Mouse (Mus musculus): ENCODE results near the gene Ccdc149.

The Ccdc149 gene

DNA sequence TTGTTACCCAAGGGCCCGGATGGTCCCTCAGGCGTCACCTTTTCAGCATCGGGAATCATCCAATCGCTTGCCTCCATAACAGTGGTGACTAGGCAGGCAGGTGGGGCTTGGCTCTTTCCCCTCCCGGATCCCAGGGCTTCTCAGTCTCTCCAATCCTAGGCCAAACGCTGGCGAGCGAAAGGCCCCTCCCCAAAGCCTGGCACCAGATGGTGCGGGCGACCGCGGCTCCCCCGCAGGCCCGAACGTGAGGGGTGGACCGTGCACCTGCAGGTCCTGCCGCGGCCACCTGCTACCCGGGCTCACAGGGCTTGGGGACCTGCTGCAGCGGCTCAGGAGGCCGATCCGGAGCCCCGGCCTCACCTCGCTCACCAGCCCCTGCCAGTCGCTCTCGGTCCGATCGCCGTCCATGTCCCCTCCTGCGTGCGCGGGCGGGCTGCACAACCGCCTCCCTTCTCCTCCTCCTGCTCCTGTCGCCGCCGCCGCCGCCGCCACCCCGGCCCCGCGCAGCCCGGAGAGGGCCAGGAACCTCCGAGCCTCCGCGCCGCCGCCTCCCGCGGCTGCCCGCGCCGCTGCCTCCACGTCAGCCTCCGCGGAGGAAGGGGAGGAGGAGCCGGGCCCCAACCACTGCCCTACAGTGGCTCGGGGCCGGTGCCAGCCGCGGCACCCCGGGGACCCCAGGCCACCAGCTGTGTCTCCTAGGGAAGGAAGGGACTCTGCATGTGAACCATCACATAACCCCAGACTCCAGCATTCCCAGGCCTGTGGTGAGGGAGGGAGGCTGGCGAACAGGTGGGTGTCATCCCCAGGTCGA lies at the start of gene Ccdc149:
Gene Ccdc149 (minus strand): TSS at position 531 of the 811 bp plus-strand sequence.
- peak; percentile 71 for DNase-seq (ENCODE audit: low read depth, low spot score)

DNA sequence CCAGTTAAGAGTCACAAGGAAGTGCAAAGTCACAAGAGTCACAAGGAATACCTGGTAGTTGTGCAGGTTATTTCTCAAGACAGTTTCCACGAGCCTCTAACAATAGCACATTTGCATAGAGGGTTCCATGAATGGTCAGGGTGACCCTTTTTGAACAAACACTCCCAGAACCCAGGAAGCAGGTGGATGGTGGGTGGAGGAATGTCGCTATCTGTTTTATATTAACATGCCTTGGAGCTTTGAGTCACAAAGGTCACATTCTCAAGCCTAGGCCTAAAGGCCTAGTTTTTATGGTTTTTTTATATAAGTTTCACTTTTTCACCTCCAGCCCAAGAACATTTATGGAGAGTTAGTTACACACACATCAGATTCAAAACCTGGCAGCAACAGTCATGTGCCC lies 48.6 kb upstream of the Ccdc149 start:
- no peak for DNase-seq (ENCODE audit: low read depth, low spot score)

DNA sequence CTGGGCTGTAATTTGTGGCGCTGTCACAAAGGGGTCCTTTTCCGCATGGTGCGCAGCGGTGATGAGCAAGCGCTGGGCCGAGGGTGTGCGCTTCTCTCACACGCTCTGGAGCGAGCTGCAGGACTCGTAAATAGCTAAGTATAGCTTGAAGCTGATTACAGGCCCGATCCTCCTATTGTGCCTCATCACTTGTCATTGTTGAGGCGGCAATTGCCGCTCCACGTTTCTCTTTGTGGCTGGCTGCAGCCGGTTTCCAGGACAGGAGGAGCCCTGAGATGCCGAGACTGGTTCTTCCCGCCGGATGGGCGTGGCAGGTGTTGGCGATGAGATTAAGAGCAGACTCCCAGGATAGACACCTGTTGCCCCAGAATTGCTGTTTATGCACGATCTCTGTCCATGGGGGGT lies 44.8 kb upstream of the Ccdc149 start:
- peak; percentile 75 for DNase-seq (ENCODE audit: low read depth, low spot score)

DNA sequence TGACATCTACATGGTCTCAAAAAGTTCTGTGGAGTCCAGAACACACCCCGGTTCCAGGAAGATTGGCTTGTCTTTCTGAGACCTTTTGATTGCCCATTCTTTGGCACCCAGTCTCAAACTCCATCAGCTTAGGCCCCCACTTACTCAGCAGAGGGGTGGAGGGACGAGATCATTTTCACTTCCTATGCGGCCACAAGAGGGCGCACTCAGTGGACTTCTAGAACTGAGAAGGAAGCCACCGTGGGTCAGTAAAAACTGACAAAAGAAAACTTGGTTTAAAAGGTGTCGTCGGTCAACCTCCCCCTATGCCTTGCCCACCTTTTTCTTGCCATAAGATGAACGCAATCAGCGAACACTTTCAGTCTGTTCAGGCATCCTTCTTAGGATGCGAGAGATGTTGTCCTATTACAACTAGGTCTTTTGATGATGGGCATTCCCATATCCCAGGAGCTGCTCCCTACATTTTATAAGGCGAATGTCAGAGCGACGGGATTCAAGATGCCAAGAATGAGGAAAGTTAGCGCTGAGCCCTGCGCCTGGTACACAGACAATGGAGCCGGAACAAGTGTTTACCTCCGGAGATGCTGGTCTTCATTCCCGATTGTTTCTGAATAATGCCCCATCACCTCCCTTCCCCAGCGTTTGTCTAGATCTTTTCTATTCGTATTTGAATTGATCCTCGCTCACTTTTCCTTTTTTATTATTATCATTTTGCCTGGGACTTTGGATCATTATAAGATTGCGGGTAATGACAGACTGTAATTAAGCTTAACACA lies 44.1 kb upstream of the Ccdc149 start:
- peak; percentile 57 for DNase-seq (ENCODE audit: low read depth, low spot score)

DNA sequence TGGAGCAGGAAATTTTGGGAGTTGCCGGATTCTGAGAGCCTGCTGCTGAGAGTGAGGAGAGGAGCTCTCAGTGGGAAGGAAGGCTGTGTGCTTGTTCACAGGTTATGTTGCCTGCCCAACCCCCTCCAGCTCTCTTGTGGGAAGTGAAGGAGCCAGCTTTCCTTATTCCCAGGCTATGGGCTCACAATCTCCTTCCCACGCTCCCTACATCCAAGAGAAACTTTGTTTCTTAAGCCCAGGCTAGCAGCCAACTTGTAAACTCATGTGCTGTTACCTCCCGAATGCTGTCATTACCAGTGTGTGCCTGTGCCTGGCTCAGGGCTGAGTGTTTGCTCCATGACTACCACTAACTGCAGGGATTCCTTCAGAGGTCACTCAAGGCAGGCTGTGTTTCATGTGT lies 39.8 kb upstream of the Ccdc149 start:
- no peak for DNase-seq (ENCODE audit: low read depth, low spot score)

DNA sequence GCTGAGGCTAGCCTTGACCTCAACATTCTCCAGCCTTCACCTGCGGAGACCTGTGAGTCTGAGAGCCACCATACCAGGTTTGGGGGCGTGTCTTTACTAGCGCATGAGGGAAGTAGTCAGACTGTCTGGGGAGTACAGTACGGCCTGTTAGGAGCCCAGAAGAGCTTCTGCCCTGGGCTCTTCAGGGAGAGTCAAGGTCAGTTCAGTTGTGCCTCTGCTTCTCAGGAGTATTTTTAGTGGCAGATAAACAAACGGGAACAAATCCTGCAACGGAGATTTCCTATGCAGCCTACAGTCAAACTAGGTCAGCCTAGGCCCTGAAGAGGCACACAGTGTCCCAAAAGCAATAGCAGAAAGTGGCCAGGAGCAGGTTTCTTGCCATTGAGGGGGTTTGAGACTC lies 38.1 kb upstream of the Ccdc149 start:
- DNase-seq (ENCODE audit: low read depth, low spot score): no peak

DNA sequence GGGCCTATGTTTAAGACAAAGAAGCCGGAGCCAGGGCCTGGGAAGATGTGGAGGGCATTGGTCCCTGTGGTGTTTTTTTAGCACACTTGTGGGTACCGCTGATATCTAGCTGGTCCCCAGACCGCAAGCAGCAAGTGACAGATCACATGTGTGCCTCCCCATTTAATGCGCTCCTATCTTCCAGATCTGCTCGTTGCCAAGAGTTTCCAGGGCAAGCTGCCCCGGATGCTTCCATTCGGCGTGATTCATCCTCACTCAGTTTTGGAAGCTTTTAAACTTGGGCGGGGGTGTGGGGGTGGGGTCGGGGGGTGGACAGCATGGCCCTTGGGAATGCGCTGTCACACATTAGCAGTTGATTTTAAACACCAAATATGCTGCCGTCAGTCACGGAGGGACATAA lies 33.3 kb upstream of the Ccdc149 start:
- no peak for DNase-seq (ENCODE audit: low read depth, low spot score)

DNA sequence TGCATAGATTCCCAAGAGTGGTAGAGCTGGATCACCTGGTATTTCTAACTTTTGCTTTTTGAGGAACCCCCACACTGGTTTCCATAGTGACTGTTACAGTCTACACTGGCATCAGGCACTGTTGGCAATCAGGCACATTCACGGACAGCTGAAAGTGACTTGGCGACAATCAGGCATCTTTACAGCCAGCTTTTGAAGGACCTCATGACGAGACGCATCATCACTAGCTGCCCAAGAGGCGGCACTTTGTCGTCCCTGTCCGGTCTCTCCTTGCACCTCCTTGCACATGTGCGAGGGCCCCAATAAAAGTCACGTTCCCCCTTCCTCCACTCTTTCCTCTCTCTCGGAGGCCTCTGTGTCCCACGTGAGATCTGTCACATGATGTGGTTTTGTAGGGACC lies 32.8 kb upstream of the Ccdc149 start:
- DNase-seq (ENCODE audit: low read depth, low spot score): peak; percentile 23

DNA sequence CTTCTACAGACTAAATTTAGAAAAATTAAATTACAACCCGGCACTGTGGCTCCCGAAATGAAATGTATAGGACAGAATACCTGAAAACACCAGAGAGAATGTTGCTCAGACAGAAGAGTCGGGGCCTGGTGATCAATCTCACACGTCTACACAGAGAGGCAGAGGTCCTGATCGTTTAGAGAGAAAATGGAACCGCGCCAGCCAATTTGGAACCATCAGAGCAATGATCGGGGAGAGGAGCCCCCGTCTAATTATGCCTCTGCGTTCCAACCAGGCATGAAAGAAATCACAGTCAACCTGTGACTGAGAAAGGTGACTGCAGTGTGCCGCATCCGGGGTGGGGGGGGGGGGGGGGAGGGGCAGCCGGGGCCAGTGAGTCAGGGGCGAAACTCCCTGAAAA lies 24.4 kb upstream of the Ccdc149 start:
- no peak for DNase-seq (ENCODE audit: low read depth, low spot score)

DNA sequence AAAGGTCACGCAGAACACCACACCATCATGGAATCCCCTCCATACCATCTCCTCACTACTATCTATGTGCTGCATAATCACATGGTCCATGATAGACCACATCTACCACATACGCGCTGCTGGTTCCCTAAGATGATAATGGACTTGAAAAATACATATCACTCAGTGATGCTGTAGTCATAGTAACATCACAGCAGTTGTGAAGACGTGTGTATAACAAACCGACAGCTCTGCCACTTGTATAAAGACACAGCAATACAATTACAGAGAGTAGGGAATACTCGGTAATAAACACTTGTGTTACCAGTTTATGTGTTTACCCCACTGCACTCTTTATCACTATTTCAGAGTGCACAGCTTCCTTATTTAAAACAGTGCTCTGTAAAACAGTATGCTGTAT lies 20.2 kb upstream of the Ccdc149 start:
- DNase-seq (ENCODE audit: low read depth, low spot score): no peak

DNA sequence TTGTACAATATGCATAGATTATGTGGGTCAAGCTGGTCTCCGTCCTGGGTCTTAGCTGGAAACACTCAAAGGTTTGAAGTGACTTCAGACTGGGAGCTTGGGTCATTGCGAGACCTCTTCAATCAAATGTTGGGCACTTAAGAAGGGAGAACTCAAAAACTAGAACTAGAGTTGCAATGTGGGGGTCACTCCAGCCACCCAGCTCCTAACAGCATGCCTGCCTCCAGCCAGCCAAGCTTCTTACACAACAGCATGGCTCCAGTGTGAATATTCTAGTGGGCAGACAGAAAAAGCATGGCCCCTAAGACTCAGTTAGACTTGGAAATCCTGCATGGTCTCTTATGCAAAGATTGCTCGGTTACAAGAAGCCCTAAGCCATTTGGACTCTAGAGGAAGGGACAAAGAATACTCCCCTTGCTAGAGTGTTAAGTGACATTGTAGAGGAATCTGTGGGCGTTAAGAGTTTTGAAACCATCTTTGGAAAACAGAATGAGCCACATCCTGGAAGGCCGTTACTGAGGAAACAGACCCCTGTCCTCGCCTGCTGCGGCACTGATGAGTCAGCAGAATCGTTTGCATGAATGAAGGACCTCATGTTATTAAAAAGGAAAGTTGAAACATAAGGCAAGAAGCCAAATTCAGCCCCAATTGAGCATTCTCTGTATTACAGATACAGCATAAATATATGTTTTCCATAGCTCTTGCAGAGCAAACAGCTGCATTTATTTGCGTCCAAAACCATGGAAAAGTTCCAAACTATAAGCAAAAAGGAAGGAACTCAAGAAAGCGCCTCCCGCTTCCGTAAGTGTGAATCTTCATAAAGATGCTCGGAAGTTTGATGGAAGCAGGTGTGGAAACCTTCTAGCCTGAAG lies 16.5 kb upstream of the Ccdc149 start:
- DNase-seq (ENCODE audit: low read depth, low spot score): no peak

DNA sequence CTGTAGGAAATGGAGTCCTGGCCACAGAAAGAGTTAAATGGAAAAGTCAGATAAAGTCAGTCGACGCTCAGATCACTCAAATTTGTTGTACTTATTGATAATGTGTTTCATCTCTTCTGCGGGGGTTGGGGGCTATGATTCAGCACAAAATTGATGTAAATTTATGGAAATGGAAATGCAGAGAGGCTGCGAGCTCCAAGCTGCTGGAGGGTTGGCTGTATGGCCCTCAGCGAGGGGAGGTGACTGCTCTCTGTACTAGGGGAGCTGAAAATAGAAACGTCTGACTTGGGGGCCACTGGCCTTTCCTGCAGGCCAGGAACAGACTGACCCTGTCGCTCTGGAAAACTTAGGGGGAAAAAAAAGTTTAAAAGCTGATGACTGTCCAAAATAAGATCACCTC lies 5.5 kb upstream of the Ccdc149 start:
- DNase-seq (ENCODE audit: low read depth, low spot score): no peak

DNA sequence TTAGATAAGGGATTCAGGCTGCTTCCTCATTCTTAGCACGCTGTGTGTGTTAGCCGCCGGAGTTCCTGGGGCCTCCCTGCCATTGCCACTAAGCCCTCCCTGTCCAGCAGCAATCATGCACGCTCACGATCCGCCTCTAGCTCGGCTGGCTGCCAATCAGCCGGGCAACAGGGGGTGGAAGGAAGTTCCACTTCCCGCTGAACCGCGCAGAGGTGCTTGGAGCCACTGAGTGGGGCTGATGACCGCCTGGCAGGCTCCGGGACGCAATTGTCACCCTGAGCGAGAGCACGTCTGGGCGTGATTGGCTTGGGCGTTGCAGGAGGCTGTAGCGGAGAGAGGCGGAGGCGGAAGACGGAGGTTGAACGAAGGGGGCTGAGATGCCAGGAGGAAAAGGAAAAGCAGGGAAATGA lies 5.0 kb upstream of the Ccdc149 start:
- peak; percentile 70 for DNase-seq (ENCODE audit: low read depth, low spot score)

DNA sequence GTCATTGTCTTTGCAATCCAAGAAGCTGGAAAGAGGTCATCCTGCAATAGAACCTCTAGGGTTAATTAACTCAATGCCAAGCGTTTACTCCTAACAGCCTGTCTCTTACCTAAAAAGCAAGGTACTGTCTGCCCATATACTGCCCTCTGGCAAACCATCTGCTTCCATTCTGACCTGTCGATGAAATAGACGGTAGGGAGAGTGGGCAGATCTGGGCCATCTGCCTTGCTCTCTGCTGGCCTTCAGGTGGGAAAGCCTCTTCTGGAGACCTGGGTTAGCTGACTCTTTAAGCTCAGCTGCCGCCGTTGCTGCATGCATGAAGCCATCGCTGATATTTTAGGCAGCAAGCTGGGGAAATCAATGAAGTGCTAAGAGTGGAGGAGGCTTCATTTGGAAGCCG lies 2.7 kb upstream of the Ccdc149 start:
- DNase-seq (ENCODE audit: low read depth, low spot score): no peak

DNA sequence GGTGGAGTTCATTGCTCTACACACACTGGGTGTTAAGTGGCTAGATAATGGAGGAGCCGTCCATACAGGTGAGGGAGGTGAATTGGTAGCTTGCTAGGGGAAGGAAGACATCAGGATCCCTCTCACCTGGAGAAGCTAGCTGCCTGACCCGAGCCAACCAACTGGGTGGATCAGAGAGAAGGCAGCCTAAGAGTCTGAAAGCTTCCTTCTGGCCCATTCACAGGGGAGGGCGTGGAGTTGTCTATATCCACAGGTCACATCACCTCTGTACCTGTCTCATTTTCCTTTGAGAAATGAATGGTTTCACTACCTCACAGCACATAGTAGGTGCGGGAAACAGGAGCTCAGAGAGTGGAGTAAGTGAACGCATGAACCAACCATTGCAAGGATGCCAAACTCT lies 770 bp downstream of the Ccdc149 start:
- no peak for DNase-seq (ENCODE audit: low read depth, low spot score)

DNA sequence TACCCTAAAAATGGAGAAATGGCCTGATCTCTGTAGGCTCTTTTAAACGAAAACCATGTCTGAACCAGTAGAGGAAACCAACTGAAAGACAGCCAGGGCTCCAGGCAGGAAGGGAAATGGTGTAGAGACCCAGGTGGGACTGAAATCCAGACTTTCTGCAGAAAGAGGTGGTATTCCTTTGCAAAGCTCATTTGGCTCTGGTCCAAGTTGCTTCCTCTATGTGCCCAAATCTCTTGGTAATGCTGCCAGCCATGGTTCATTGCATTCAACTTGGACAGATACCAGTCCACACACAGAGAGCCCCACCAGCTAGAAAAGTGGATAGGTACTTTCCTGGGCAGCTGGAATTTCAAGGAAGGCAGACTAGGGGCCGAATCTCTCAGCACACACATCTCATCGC lies 3.5 kb downstream of the Ccdc149 start:
- DNase-seq (ENCODE audit: low read depth, low spot score): no peak

DNA sequence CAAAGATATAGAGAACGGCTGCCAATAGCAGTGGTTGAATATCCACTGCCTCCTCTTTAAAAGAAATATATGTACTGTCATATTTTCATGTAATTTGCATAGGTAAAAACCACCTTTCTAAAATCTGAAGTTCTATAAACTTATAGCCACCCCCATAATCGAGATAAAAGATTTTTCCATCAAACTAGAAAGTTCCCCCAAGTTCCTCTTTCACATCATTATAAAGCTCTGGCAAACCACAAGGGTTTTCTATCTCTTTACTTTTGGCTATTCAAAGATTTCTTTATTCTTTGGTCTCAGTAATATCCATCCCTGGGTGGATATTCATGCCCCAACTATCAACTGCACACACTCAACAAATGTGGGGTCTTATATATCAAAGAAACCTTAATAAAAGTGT lies 8.9 kb downstream of the Ccdc149 start:
- no peak for DNase-seq (ENCODE audit: low read depth, low spot score)

DNA sequence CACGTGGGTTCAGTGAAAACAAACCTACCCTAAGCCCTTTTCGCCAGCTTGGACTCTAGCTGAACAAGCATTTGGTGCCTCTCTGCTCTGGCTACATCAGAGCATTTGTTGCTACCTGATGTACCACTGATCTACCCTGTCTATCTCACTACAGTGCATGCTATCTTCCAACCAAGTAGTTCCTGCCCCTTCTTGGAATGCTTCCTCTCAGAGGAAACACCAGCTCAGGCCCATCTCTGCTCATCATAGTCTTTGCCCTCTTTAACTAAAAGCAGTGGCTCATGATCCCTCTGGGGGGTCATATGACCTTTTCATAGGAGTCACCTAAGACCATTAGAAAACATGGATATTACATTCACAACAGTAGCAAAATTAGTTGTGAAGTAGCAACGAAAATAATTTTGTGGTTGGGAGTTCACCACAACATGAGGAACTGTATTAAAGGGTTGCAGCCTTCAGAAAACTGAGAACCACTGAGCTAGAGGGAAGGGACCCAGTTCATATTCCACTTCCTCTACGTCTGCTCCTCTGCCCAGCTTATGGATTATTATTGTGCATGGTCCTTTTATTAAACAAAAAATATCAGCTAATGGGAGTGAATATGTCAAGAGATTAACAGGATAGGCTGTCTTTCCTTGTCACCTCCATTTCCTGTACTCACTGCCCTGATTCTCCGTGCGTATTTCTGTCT lies 9.7 kb downstream of the Ccdc149 start:
- no peak for DNase-seq (ENCODE audit: low read depth, low spot score)

DNA sequence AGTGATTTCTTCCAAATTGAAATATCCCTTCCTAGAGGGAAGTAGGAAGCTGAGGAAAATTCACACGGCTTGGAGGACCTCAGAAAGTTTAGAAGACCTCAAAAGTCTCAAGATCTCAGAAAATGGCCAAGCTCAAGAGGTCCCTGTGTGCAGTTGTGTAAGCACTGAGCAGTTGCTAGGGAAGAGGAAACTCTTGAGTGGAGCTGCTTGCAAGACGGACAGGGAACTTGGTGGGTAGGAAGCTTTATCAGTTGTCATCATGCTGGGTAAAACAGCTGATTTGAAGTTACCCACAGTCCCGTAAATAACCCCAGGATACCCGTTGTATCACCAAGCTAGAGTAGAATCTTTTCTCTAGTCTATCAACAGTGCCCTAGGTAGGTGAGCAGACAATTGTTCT lies 12.0 kb downstream of the Ccdc149 start:
- DNase-seq (ENCODE audit: low read depth, low spot score): no peak

DNA sequence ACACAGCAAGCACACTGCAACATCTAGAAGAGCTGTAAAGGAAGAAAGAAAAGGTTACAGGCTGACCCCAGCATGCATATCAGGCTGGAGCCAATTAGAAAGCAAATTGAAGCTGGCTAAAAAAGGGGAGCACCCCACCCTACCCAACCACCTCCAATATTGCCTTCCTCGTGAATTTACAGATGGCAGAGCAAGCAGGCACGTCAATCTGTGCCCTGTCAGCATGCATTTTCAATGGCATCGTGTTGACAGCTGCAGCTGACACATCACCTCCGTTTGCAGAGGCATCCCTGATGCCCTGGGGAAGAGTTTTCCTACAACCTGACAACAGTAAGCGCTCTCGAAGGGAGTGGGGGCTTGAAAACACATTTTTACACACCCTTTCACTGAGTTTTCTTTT lies 14.2 kb downstream of the Ccdc149 start:
- DNase-seq (ENCODE audit: low read depth, low spot score): no peak

DNA sequence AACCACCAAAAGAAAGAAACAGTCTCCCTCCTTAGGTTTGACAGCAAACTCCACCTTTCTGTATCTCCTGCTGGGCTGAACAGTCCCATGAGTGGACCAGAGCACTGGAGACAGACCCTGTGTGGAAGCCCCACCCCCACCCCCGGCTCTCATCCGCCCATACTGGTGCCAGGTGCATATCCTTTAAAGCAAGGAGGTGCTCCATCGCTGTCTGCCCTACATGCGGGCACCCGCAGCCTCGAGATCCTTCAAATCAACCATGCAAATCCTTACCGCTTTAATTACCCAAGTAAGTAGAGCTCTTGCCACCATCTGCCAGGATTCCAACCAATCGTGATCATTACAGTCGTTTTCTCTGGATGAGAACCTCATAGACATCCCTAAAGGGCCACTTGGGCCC lies 20.5 kb downstream of the Ccdc149 start:
- no peak for DNase-seq (ENCODE audit: low read depth, low spot score)

DNA sequence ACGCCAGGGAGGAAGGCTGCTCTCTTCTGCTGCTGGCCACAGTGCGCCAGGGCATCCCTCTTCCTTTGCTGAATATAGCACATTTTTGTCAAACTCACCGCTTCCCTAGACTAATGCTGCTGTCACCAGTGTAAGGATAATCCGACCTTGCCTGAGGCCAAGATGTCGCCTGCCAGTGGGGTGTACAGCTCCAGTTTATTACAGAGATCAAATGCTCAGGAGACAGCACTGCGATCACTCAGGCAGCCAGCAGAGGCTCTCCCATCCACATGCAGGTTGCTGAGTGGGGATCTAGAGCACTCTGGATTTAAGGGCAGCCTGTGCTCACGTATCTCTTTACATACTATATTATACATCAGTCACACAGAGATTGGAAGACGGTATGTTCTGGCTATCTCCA lies 22.1 kb downstream of the Ccdc149 start:
- no peak for DNase-seq (ENCODE audit: low read depth, low spot score)
